Mouse (Mus musculus): ENCODE data around the gene Pcx. TPM values are rescaled to one million over a fixed set of nuclear protein-coding genes. Genes with fewer than 3 reads are reported as not detected.

Gene Pcx
- polyA plus RNA-seq, 1 experiment from 2014 or later = 38.6 TPM

- Histone ChIP-seq H3K4me1 (ENCODE audit: insufficient read depth, low read depth, low read length) (peaks cover 10% of the 10 kb centered on the region; the same call in 1 of the 2 replicates), H3K27me3 (replicated peaks; ENCODE audit: insufficient read depth, low read length) (no peaks in the 10 kb centered on the region), H3K9ac (replicated peaks; ENCODE audit: low read depth) (no peak overlapping the region), H3K27ac (ENCODE audit: low read length) (no peak overlapping the region), H3K4me3 (ENCODE audit: low read depth, low read length) (no peak overlapping the region), H3K9me3 (ENCODE audit: low read length) (no peaks in the 10 kb centered on the region), H3K36me3 (ENCODE audit: insufficient read depth, low read length) (0 out of 2 replicates have a peak, but pooled peaks cover 2% of the 10 kb centered on the region), H3K4me2 (replicated peaks; ENCODE audit: low read depth, low read length) (no peak overlapping the region)
- WGBS = 96% methylated on average over 9 of the region's 9 CpGs
- ATAC-seq (no peak), DNase-seq (ENCODE audit: low spot score) (no peak)
- TF ChIP-seq CTCF (IDR thresholded peaks at IDR 0.05) = no peak
- TF ChIP-seq EP300 (IDR thresholded peaks at IDR 0.05) = no peak
These were observed 113.1 kb downstream of the Pcx start for GRCm38 (mm10) chr19:4623419-4623818.

GRCm38 (mm10) chr19:4624006-4624405 is 113.7 kb downstream of the Pcx start:
- WGBS = 86% methylated on average over 12 of the region's 12 CpGs
- DNase-seq (ENCODE audit: low spot score) = no peak
- Histone ChIP-seq H3K4me1 (ENCODE audit: insufficient read depth, low read depth, low read length) (peaks cover 10% of the 10 kb centered on the region; the same call in 1 of the 2 replicates), H3K9me3 (ENCODE audit: low read length) (no peaks in the 10 kb centered on the region), H3K36me3 (ENCODE audit: insufficient read depth, low read length) (0 out of 2 replicates have a peak, but pooled peaks cover 2% of the 10 kb centered on the region), H3K4me3 (ENCODE audit: low read depth, low read length) (no peak overlapping the region), H3K9ac (replicated peaks; ENCODE audit: low read depth) (no peak overlapping the region), H3K27me3 (replicated peaks; ENCODE audit: insufficient read depth, low read length) (no peaks in the 10 kb centered on the region), H3K4me2 (replicated peaks; ENCODE audit: low read depth, low read length) (no peak overlapping the region), H3K27ac (ENCODE audit: low read length) (no peak overlapping the region)
- TF ChIP-seq EP300 (IDR thresholded peaks at IDR 0.05) = no peak
- no peak for TF ChIP-seq CTCF (IDR thresholded peaks at IDR 0.05)
- ATAC-seq = no peak

- peak overlapping the region; percentile 87 for H3K4me3 ChIP-seq (ENCODE audit: low read depth, low read length)
- TF ChIP-seq CTCF (IDR thresholded peaks at IDR 0.05) = no peak
- TF ChIP-seq EP300 (IDR thresholded peaks at IDR 0.05) = no peak
- H3K4me1 ChIP-seq (ENCODE audit: insufficient read depth, low read depth, low read length) = peaks cover 10% of the 10 kb centered on the region; the same call in 1 of the 2 replicates
- DNase-seq (ENCODE audit: low spot score) (no peak), ATAC-seq (no peak)
- peak overlapping the region; percentile 85 for H3K27ac ChIP-seq (ENCODE audit: low read length)
- no peaks in the 10 kb centered on the region for H3K9me3 ChIP-seq (ENCODE audit: low read length)
- peak overlapping the region; percentile 89 for H3K9ac ChIP-seq (replicated peaks; ENCODE audit: low read depth)
- 0 out of 2 replicates have a peak, but pooled peaks cover 2% of the 10 kb centered on the region for H3K36me3 ChIP-seq (ENCODE audit: insufficient read depth, low read length)
- H3K4me2 ChIP-seq (replicated peaks; ENCODE audit: low read depth, low read length) = peak overlapping the region; percentile 97
- no peaks in the 10 kb centered on the region for H3K27me3 ChIP-seq (replicated peaks; ENCODE audit: insufficient read depth, low read length)
- WGBS = 23% methylated on average over 4 of the region's 4 CpGs
These were observed 114.3 kb downstream of the Pcx start for GRCm38 (mm10) chr19:4624406-4625178.

DNA sequence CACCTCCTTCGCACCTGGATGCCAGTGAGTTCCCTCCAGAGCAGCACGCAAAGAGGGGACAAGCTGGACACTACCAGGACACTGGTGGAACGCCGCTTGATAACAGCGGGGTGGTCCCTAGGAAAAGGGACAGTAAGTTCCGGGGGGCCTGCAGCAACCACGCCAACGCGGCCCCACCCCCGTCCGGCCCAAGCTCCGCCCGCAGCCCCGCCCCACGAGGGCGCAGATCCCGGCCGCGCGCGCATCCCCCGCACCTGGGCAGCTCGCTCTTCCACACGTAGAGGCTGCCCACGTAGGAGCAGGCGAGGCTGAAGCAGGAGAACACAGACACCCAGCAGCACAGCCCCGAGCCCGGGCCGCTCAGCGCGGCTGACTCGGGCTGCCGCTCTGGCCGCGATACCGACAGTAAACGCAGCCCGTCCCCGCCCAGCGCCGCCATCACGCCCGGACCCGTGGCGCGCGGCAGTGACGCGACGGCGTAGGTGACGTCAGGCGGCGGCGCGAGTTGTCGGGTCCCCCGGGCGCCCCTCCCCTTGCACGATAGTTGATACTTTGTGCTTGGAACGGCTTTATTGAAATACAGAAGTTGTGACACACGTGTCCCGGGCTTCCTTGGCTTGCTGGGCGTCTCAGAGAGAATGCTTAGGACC is 115.0 kb downstream of the Pcx start, which contains the start of gene Rce1:
Gene Rce1, minus strand, starts transcription at position 463 of the 650 bp plus-strand sequence.
- 5% methylated on average over 54 of the region's 64 CpGs for WGBS
- peak; percentile 96 for DNase-seq (ENCODE audit: low spot score)

DNA sequence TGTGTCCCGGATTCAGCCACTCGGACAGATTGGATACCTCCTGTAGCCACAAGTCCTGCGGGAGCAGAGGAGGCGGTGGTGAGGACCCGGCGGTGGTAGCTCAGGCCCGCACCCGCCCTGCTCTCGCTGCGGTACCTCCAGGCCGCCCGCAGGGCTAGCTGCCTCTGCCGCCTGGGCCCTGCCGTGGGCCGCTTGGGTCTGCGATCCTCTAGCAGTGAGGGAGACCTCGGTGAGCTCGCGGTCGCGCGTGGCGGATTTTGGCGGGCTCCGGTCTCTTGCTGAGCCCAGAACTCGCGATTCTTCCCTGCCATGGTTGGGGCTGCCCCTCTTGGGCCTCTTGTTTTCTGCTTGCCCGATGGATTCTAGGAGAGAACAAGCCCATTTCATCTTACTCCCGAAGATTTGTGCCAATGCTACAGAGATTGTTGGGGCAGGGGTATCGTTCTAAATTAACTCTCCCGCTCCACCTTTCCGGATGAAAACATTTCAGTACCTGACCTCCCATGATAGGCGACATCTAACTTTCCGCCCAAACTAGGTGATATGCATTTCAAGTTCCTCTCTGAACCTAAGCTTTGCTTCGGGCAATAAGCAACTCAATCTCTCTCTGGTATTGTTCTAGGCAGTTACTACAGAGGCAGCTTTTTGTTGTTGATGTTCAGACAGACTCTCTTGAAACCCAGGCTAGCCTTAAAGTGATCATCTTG is 115.7 kb downstream of the Pcx start:
- Histone ChIP-seq H3K4me3 (ENCODE audit: low read depth, low read length) (peak overlapping the region; percentile 87), H3K36me3 (ENCODE audit: insufficient read depth, low read length) (0 out of 2 replicates have a peak, but pooled peaks cover 2% of the 10 kb centered on the region), H3K9ac (replicated peaks; ENCODE audit: low read depth) (peak overlapping the region; percentile 89), H3K9me3 (ENCODE audit: low read length) (no peaks in the 10 kb centered on the region), H3K4me2 (replicated peaks; ENCODE audit: low read depth, low read length) (peak overlapping the region; percentile 97), H3K27ac (ENCODE audit: low read length) (peak overlapping the region; percentile 85), H3K27me3 (replicated peaks; ENCODE audit: insufficient read depth, low read length) (no peaks in the 10 kb centered on the region), H3K4me1 (ENCODE audit: insufficient read depth, low read depth, low read length) (peaks cover 10% of the 10 kb centered on the region; the same call in 1 of the 2 replicates)
- ATAC-seq (peak; percentile 64), DNase-seq (ENCODE audit: low spot score) (no peak)
- TF ChIP-seq CTCF (IDR thresholded peaks at IDR 0.05) = no peak
- no peak for TF ChIP-seq EP300 (IDR thresholded peaks at IDR 0.05)
- WGBS = 1% methylated on average over 35 of the region's 35 CpGs

More for the DNA sequence above, 115.0 kb downstream of the Pcx start, which contains the start of gene Rce1:
- ATAC-seq = peak; percentile 95
- Histone ChIP-seq H3K27me3 (replicated peaks; ENCODE audit: insufficient read depth, low read length) (no peaks in the 10 kb centered on the region), H3K36me3 (ENCODE audit: insufficient read depth, low read length) (0 out of 2 replicates have a peak, but pooled peaks cover 2% of the 10 kb centered on the region), H3K4me3 (ENCODE audit: low read depth, low read length) (peak within 1 kb of the TSS; percentile 87), H3K4me2 (replicated peaks; ENCODE audit: low read depth, low read length) (peak within 1 kb of the TSS; percentile 97), H3K27ac (ENCODE audit: low read length) (peak within 1 kb of the TSS; percentile 85), H3K9me3 (ENCODE audit: low read length) (no peaks in the 10 kb centered on the region), H3K9ac (replicated peaks; ENCODE audit: low read depth) (peak within 1 kb of the TSS; percentile 89), H3K4me1 (ENCODE audit: insufficient read depth, low read depth, low read length) (peaks cover 10% of the 10 kb centered on the region; the same call in 1 of the 2 replicates)
- no peak for TF ChIP-seq EP300 (IDR thresholded peaks at IDR 0.05)
- no peak for TF ChIP-seq CTCF (IDR thresholded peaks at IDR 0.05)
